Mouse (Mus musculus): ENCODE data around the gene Nceh1. TPM values are rescaled to one million over a fixed set of nuclear protein-coding genes. Genes with fewer than 3 reads are reported as not detected.

Gene Nceh1
- polyA plus RNA-seq, 1 experiment: 2.4 TPM

GRCm38 (mm10) chr3:27241864-27242263, 59.1 kb downstream of the Nceh1 start:
- no peak for TF ChIP-seq CTCF (IDR thresholded peaks at IDR 0.05; ENCODE audit: control insufficient read depth, insufficient read depth, insufficient replicate concordance, low read depth, low read length)
- TF ChIP-seq POLR2A (IDR thresholded peaks at IDR 0.05; ENCODE audit: control insufficient read depth, low read depth, low read length): no peak
- H3K27ac ChIP-seq (ENCODE audit: control insufficient read depth, insufficient read depth, low read depth, low read length): no peak overlapping the region

GRCm38 (mm10) chr3:27246166-27246565, 63.4 kb downstream of the Nceh1 start:
- TF ChIP-seq CTCF (IDR thresholded peaks at IDR 0.05; ENCODE audit: control insufficient read depth, insufficient read depth, insufficient replicate concordance, low read depth, low read length): no peak
- TF ChIP-seq POLR2A (IDR thresholded peaks at IDR 0.05; ENCODE audit: control insufficient read depth, low read depth, low read length): no peak
- no peak overlapping the region for H3K4me3 ChIP-seq (ENCODE audit: control insufficient read depth, low read depth, low read length)
- no peaks in the 10 kb centered on the region for H3K36me3 ChIP-seq (ENCODE audit: control insufficient read depth, insufficient read depth, low read length)
- H3K27me3 ChIP-seq (ENCODE audit: control insufficient read depth, insufficient read depth, low read length): no peaks in the 10 kb centered on the region
- H3K27ac ChIP-seq (ENCODE audit: control insufficient read depth, insufficient read depth, low read depth, low read length): no peak overlapping the region
- H3K4me1 ChIP-seq (ENCODE audit: control insufficient read depth, insufficient read depth, low read length): no peaks in the 10 kb centered on the region

More at GRCm38 (mm10) chr3:27241864-27242263, 59.1 kb downstream of the Nceh1 start:
- Histone ChIP-seq H3K27me3 (ENCODE audit: control insufficient read depth, insufficient read depth, low read length) (no peaks in the 10 kb centered on the region), H3K4me3 (ENCODE audit: control insufficient read depth, low read depth, low read length) (no peak overlapping the region), H3K36me3 (ENCODE audit: control insufficient read depth, insufficient read depth, low read length) (no peaks in the 10 kb centered on the region), H3K4me1 (ENCODE audit: control insufficient read depth, insufficient read depth, low read length) (peaks cover 3% of the 10 kb centered on the region)

GRCm38 (mm10) chr3:27247785-27248184, 65.0 kb downstream of the Nceh1 start:
- no peak overlapping the region for H3K4me3 ChIP-seq (ENCODE audit: control insufficient read depth, low read depth, low read length)
- no peaks in the 10 kb centered on the region for H3K36me3 ChIP-seq (ENCODE audit: control insufficient read depth, insufficient read depth, low read length)
- no peak overlapping the region for H3K27ac ChIP-seq (ENCODE audit: control insufficient read depth, insufficient read depth, low read depth, low read length)
- H3K27me3 ChIP-seq (ENCODE audit: control insufficient read depth, insufficient read depth, low read length): no peaks in the 10 kb centered on the region
- TF ChIP-seq CTCF (IDR thresholded peaks at IDR 0.05; ENCODE audit: control insufficient read depth, insufficient read depth, insufficient replicate concordance, low read depth, low read length) (no peak), POLR2A (IDR thresholded peaks at IDR 0.05; ENCODE audit: control insufficient read depth, low read depth, low read length) (no peak)
- H3K4me1 ChIP-seq (ENCODE audit: control insufficient read depth, insufficient read depth, low read length): no peaks in the 10 kb centered on the region

GRCm38 (mm10) chr3:27249030-27249429, 66.3 kb downstream of the Nceh1 start:
- Histone ChIP-seq H3K27ac (ENCODE audit: control insufficient read depth, insufficient read depth, low read depth, low read length) (no peak overlapping the region), H3K36me3 (ENCODE audit: control insufficient read depth, insufficient read depth, low read length) (no peaks in the 10 kb centered on the region), H3K27me3 (ENCODE audit: control insufficient read depth, insufficient read depth, low read length) (no peaks in the 10 kb centered on the region), H3K4me3 (ENCODE audit: control insufficient read depth, low read depth, low read length) (no peak overlapping the region), H3K4me1 (ENCODE audit: control insufficient read depth, insufficient read depth, low read length) (no peaks in the 10 kb centered on the region)
- no peak for TF ChIP-seq POLR2A (IDR thresholded peaks at IDR 0.05; ENCODE audit: control insufficient read depth, low read depth, low read length)
- TF ChIP-seq CTCF (IDR thresholded peaks at IDR 0.05; ENCODE audit: control insufficient read depth, insufficient read depth, insufficient replicate concordance, low read depth, low read length): no peak

GRCm38 (mm10) chr3:27250936-27251335, 68.2 kb downstream of the Nceh1 start:
- Histone ChIP-seq H3K27me3 (ENCODE audit: control insufficient read depth, insufficient read depth, low read length) (no peaks in the 10 kb centered on the region), H3K4me3 (ENCODE audit: control insufficient read depth, low read depth, low read length) (no peak overlapping the region), H3K4me1 (ENCODE audit: control insufficient read depth, insufficient read depth, low read length) (no peaks in the 10 kb centered on the region), H3K27ac (ENCODE audit: control insufficient read depth, insufficient read depth, low read depth, low read length) (no peak overlapping the region), H3K36me3 (ENCODE audit: control insufficient read depth, insufficient read depth, low read length) (no peaks in the 10 kb centered on the region)
- TF ChIP-seq POLR2A (IDR thresholded peaks at IDR 0.05; ENCODE audit: control insufficient read depth, low read depth, low read length): no peak
- peak; percentile 8; the same call in 1 of the 2 replicates for TF ChIP-seq CTCF (IDR thresholded peaks at IDR 0.05; ENCODE audit: control insufficient read depth, insufficient read depth, insufficient replicate concordance, low read depth, low read length)

GRCm38 (mm10) chr3:27258461-27258860, 75.7 kb downstream of the Nceh1 start:
- H3K4me3 ChIP-seq (ENCODE audit: control insufficient read depth, low read depth, low read length): no peak overlapping the region
- TF ChIP-seq CTCF (IDR thresholded peaks at IDR 0.05; ENCODE audit: control insufficient read depth, insufficient read depth, insufficient replicate concordance, low read depth, low read length): no peak
- TF ChIP-seq POLR2A (IDR thresholded peaks at IDR 0.05; ENCODE audit: control insufficient read depth, low read depth, low read length): no peak
- no peaks in the 10 kb centered on the region for H3K36me3 ChIP-seq (ENCODE audit: control insufficient read depth, insufficient read depth, low read length)
- no peaks in the 10 kb centered on the region for H3K27me3 ChIP-seq (ENCODE audit: control insufficient read depth, insufficient read depth, low read length)
- H3K27ac ChIP-seq (ENCODE audit: control insufficient read depth, insufficient read depth, low read depth, low read length): no peak overlapping the region
- no peaks in the 10 kb centered on the region for H3K4me1 ChIP-seq (ENCODE audit: control insufficient read depth, insufficient read depth, low read length)

GRCm38 (mm10) chr3:27260393-27260792, 77.6 kb downstream of the Nceh1 start:
- TF ChIP-seq CTCF (IDR thresholded peaks at IDR 0.05; ENCODE audit: control insufficient read depth, insufficient read depth, insufficient replicate concordance, low read depth, low read length) (no peak), POLR2A (IDR thresholded peaks at IDR 0.05; ENCODE audit: control insufficient read depth, low read depth, low read length) (no peak)
- Histone ChIP-seq H3K36me3 (ENCODE audit: control insufficient read depth, insufficient read depth, low read length) (no peaks in the 10 kb centered on the region), H3K27me3 (ENCODE audit: control insufficient read depth, insufficient read depth, low read length) (no peaks in the 10 kb centered on the region), H3K27ac (ENCODE audit: control insufficient read depth, insufficient read depth, low read depth, low read length) (no peak overlapping the region), H3K4me1 (ENCODE audit: control insufficient read depth, insufficient read depth, low read length) (no peaks in the 10 kb centered on the region), H3K4me3 (ENCODE audit: control insufficient read depth, low read depth, low read length) (no peak overlapping the region)

- no peaks in the 10 kb centered on the region for H3K27me3 ChIP-seq (ENCODE audit: control insufficient read depth, insufficient read depth, low read length)
- TF ChIP-seq POLR2A (IDR thresholded peaks at IDR 0.05; ENCODE audit: control insufficient read depth, low read depth, low read length) (no peak), CTCF (IDR thresholded peaks at IDR 0.05; ENCODE audit: control insufficient read depth, insufficient read depth, insufficient replicate concordance, low read depth, low read length) (no peak)
- H3K36me3 ChIP-seq (ENCODE audit: control insufficient read depth, insufficient read depth, low read length): no peaks in the 10 kb centered on the region
- no peak overlapping the region for H3K27ac ChIP-seq (ENCODE audit: control insufficient read depth, insufficient read depth, low read depth, low read length)
- H3K4me3 ChIP-seq (ENCODE audit: control insufficient read depth, low read depth, low read length): no peak overlapping the region
- H3K4me1 ChIP-seq (ENCODE audit: control insufficient read depth, insufficient read depth, low read length): no peaks in the 10 kb centered on the region
Measured at GRCm38 (mm10) chr3:27267327-27267726, 84.6 kb downstream of the Nceh1 start.

All from testis, adult 2 months (tissue).